Mouse (Mus musculus) embryonic fibroblast, embryonic 13.5 days (primary cell): Measurements from ENCODE around the gene Spin1. TPM values are rescaled to one million over a fixed set of nuclear protein-coding genes. Genes with fewer than 3 reads are reported as not detected.
A peak's percentile ranks its signal among the peaks of the same experiment; 100 is the strongest.

Experiments
- H3K27ac ChIP-seq: 2 replicates; pipeline ENCODE4 v1.5.1; 2012; ENCODE audit warnings: low read length, control low read depth, inconsistent platforms; ENCODE audit not compliant: insufficient read depth
- H3K4me1 ChIP-seq: 2 replicates; pipeline ENCODE4 v1.6.1; 2011; ENCODE audit warnings: low read length; ENCODE audit not compliant: control insufficient read depth, insufficient read depth
- H3K4me3 ChIP-seq: 2 replicates; pipeline ENCODE4 v1.5.1; 2011; ENCODE audit warnings: mild to moderate bottlenecking, control low read depth, low read length; ENCODE audit not compliant: insufficient read depth
- CTCF ChIP-seq: IDR thresholded peaks from 2 replicates; pipeline ENCODE4 v1.5.1; 2011; ENCODE audit warnings: mild to moderate bottlenecking, control low read depth, low read length, moderate library complexity, borderline replicate concordance; ENCODE audit not compliant: insufficient read depth
- POLR2A ChIP-seq: IDR thresholded peaks from 2 replicates; pipeline ENCODE4 v1.6.1; 2011; ENCODE audit warnings: low read depth, mild to moderate bottlenecking, control low read depth, low read length, moderate library complexity
- polyA plus RNA-seq: library from polyadenylated mRNA; stranded (reverse); fragments of >200 nt; gene quantifications from 2 replicates; pipeline ENCODE4 v1.2.4, GENCODE M21; 2011; ENCODE audit warnings: low read depth; ENCODE audit not compliant: missing spikeins, insufficient read length

Spin1 gene
- 69.7 and 97.1 TPM in 2 replicates for polyA plus RNA-seq

DNA sequence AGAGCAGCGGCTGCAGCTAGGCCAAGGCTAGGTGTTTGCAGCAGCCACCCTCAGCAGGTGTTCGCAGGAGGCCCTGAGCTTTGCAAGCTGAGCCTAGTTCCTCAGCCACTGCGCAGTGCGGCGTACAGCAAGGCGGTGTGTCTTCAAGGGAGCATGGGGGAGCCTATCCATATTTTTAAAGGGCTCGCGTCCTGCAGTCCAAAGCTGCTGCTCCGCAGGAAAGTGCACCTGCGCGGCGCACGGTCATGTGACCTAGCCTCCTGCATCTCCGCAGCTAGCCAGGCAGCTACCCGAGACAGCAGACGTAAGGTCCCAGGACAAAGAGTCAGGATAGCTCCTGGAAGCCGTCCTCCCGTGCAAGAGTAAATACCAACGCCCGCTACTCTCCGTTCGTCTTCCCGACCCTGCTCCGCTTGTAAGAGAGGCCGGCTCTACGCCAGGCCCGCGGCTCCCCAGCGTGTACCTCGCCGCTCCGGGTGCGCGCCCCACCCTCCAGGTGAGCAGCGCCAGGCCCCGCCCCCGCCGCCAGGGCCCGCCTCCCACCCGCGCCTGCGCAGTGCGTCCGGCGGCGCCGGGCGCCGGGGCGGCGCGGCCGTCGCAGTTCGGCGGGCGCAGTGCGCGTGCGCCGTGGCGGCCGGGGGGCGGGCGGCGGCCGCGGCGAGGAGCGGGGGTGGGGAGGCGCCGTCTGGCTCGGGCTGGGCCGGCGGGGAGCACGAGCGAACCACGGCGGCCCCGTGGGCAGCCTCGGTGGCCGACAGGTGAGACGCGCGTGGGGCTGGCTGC, at the start of gene Spin1:
TSS of gene Spin1 (plus strand) at position 648 of the 783 bp plus-strand sequence.
- Histone ChIP-seq H3K27ac (peak within 1 kb of the TSS; percentile 85), H3K4me3 (peak within 1 kb of the TSS; percentile 85), H3K4me1 (peaks cover 2% of the 10 kb centered on the region; the same call in 1 of the 2 replicates)
- TF ChIP-seq POLR2A (peak; percentile 59), CTCF (no peak)

DNA sequence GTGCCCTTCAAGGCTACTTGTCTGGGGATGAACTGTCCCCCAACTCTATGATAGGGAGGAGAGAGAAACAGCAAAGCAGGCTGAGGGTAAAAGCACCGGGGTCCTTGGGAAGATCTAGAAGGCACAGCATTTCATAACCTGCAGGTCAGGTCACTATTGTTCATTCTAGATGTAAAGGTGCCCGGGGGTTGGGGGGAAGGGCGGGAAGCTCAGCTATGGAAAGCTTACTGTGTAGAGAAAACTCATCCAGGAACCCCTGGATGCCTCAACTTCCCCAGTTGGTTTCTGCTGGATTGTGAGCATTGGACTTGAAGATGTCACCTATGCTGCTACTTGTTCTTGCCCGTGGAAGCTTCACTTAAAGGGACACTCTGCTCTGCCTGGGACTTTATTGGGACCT, 49.7 kb upstream of the Spin1 start:
- Histone ChIP-seq H3K4me3 (no peak overlapping the region), H3K4me1 (no peaks in the 10 kb centered on the region), H3K27ac (no peak overlapping the region)
- TF ChIP-seq POLR2A (no peak), CTCF (no peak)

DNA sequence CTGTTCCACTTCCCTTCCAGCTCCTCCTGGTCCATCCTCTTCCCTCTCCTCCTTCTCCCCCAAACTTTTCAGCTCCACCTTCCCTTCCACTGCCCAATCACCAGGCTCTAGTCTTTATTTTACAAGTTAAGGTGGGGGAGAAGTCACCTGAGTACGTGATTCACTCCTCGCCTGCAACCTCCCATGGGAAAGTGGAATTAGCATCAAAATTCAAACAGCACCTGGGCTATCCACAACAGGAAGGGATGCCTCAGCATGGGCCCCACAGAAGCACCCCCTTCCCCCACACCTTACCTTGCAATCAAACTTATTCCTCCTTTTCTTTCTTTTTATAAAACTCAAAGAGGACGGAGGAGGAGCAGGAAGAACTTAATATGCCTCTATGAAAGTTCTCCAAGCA, 48.3 kb upstream of the Spin1 start:
- H3K4me3 ChIP-seq = no peak overlapping the region
- TF ChIP-seq POLR2A = no peak
- H3K4me1 ChIP-seq = no peaks in the 10 kb centered on the region
- H3K27ac ChIP-seq = no peak overlapping the region

DNA sequence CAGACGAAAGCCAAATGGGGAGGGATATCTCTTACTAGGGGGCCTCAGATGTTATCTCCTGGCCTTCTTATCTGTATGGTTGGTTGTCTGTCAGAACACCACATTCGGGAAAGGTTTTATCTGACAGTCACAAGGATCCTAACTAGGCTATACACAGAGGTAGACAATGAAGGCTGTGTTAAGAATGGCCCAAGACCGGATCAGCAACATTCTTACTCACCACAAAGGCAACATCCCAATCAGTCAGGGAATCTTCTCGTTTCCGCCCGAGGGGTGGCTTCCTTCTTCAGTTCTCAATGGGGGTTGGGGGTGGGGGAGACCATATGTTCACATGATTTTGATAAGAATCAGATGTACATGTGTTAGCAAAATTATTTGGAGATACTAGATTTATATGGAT, 37.7 kb upstream of the Spin1 start:
- TF ChIP-seq POLR2A (no peak), CTCF (no peak)
- Histone ChIP-seq H3K27ac (no peak overlapping the region), H3K4me1 (no peaks in the 10 kb centered on the region), H3K4me3 (no peak overlapping the region)

DNA sequence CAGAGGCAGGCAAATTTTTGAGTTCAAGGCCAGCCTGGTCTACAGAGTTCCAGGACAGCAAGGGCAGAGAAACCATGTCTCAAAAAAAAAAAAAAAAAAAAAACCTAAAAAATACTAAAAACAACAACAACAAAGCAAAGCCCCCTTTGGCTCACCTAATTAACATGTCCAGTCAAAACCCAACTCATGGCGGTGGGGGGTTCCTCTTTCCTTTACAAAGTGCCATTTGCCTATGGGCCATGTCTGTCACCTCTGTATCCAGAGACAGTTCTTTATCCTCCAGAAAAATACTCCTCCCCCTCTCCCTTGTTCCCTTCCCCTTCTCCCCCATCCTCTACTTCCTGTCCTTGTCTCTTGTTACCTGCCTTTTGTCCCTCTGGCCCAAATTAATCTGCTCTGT, 37.0 kb upstream of the Spin1 start:
- Histone ChIP-seq H3K4me1 (no peaks in the 10 kb centered on the region), H3K27ac (no peak overlapping the region), H3K4me3 (no peak overlapping the region)
- TF ChIP-seq CTCF = no peak
- no peak for TF ChIP-seq POLR2A

DNA sequence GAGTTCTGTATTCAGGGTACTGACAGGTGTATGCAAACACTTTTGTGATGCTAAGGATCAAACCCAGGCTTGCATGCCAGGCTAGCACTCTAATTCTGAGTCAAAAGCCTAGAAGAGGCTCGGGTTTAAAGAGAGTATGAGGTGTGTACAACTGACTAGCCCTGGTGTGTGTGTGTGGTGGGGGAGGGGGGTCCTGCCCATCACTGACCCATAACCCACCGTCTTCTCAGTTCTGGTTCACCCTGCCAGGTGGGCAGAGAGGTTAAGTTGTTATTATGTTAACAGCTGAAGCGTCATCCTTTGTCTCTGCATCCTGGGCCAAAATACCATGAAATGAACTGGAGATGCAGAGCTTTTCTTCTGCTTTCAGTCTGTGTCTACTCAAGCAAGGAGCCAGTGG, 36.3 kb upstream of the Spin1 start:
- H3K4me1 ChIP-seq = no peaks in the 10 kb centered on the region
- TF ChIP-seq CTCF (no peak), POLR2A (no peak)
- no peak overlapping the region for H3K27ac ChIP-seq
- no peak overlapping the region for H3K4me3 ChIP-seq

DNA sequence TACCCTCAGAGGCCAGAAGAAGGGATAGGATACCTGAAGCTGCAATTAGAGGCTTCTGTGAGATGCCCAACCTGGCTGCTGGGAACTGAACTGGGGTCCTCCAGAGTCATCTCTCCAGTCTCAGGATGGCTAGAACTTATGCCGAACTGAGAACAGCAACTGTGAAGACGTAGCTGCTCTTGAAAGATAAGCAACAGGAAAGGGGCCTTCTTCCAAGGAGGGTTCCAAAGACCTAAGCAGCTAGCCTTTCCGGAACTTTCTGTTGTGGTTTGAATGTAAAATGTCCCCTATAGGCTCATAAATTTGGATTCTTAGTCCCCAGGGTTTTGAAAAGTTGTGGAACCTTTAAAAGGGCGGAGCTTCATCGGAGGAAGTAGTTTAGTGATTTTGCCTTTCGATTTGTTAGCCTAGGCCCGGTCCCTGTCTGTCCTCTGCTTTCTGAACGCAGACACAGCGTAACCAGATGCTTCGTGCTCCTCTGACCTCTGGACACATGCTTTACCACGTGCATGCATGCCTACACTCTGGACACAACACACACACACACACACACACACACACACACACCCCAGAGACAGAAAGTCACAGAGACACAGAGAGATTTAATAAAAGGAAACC, 29.5 kb upstream of the Spin1 start:
- Histone ChIP-seq H3K4me1 (peaks cover 4% of the 10 kb centered on the region; the same call in 1 of the 2 replicates), H3K27ac (peak overlapping the region; percentile 69)
- TF ChIP-seq CTCF = no peak

DNA sequence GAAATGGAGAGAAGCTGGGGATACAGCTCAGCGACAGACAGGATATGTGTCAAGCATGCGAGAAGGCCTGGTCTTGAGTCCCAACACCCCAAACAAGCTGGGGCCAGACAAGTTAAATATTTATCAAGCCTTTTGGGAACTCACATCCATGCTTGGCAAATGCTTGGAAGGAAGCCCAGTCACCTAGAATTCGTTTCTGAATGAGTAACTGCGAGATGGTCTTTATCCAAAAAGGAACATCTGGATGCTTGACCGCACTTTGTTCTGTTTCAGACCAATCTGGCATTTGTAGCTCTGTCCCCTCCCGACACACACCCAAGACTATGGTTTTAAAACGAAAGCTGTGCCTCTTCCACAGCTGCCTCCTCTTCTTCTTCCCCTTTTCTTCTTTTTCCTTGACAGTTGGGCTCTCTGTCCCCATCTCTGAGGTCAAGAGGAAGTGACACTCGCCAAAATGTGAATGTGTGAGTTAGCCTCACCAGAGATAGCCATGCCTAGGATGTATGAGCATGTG, 28.9 kb upstream of the Spin1 start:
- Histone ChIP-seq H3K27ac (peak overlapping the region; percentile 69), H3K4me3 (no peak overlapping the region), H3K4me1 (peaks cover 4% of the 10 kb centered on the region; the same call in 1 of the 2 replicates)
- TF ChIP-seq CTCF = no peak
- TF ChIP-seq POLR2A = no peak

More for the DNA sequence above, 29.5 kb upstream of the Spin1 start:
- H3K4me3 ChIP-seq = no peak overlapping the region

DNA sequence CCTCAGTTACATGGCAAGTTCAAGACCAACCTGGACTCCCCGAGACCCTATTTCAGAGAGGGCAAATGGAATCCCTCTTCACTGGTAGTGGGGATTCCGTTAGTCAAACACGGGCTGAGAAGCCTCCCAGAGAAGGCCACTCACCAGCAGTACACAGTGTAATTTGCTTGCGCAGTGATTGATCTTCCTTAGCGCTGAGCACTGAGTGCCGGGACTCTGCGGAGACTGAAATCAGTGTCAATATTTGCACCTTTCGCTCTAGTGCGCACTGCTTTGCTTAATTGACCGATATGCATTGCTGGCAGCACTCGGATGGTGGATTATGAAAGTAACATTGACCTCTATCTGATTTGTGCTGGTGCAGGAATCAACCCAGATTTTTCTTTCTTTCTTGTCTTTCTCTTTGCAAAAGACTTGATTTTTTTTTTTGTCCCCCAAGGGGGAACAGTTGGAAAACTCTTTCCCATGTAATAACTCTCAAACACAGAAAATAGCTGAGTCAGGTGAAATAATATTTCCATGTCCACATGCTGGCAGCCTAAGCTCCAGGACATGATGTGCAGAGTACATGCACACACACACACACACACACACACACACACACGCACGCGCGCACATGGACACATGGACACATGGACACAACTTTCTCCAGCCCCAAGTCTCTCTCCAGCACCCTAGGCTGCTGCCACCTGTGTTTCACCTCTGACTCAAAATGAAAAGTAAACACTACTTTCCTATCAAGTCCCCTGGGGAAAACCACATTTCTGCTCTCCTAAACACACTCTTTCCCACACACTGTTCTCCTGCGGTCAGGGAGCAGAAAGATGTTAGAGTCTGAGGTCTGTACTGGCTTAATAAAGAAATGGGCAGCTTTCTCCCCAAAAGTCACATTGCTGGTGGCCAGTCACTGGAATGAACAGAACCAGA, 27.5 kb upstream of the Spin1 start:
- Histone ChIP-seq H3K4me1 (peaks cover 4% of the 10 kb centered on the region; the same call in 1 of the 2 replicates), H3K4me3 (no peak overlapping the region), H3K27ac (no peak overlapping the region)
- TF ChIP-seq CTCF = no peak
- no peak for TF ChIP-seq POLR2A
